Mouse (Mus musculus): Measurements from ENCODE around the gene Fads1. TPM values are rescaled to one million over a fixed set of nuclear protein-coding genes. Genes with fewer than 3 reads are reported as not detected.

The Fads1 gene
- polyA plus RNA-seq, 1 experiment from 2014 or later: 170 TPM

DNA sequence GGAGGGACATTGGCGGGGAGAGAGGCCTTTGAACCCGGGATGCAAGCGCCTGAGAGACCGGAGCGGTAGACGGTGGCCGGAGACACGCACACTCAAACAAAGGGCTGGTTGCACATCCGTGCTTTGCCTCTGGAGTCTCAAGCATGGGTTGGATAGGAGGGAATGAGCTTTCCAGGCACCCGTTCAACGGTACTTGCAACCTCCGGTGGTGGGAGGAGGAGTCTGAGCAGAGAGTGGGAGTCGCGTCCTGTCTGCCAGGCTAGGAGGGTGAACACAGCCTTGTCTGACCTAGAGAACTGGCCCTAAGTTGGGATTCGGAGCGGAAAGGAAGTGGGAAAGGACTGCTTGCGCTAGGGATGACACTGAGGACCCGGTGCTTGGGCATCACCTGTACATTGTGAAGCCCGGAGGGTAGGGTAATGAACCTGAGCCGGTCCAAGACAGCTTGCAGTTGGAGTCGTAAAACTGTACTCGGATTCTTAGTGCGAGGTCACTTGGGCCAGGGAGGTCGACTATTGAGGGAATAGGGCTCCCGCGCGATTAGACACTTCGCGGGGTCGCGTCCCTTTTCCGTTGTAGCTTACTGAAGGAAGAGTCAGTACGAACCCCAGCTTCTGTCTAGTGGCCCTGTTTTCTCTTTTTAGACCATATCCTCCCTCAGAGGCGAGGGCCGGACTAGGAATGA is 753 bp downstream of the Fads1 start:
- no peak for DNase-seq (ENCODE audit: low spot score)
- Histone ChIP-seq H3K9me3 (no peaks in the 10 kb centered on the region), H3K4me3 (peak overlapping the region; percentile 96), H3K27ac (peak overlapping the region; percentile 99), H3K36me3 (peaks cover 41% of the 10 kb centered on the region), H3K27me3 (ENCODE audit: insufficient read depth, poor library complexity, severe bottlenecking) (no peaks in the 10 kb centered on the region), H3K4me1 (replicated peaks) (peaks cover 37% of the 10 kb centered on the region)
- WGBS: 2% methylated on average over 35 of the region's 35 CpGs

DNA sequence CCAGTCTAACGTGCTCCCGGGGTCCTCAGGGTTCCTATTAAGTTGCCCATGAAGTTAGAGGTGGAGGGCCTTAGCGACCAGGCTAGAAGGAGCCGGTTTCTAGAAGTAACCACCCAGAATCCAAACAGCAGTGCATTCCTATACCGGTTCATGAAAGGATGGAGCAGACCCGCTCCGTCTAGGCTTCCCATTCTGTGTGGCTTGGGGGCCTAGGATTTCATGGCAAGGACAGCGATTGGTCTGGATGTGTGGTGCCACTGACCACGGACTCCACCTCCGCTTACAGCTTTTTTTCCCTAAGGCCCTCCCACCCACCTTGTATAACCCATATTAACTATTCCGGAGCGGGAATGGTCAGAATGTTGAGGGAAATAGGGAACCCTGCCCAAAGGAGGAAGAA is 1.4 kb downstream of the Fads1 start:
- WGBS: 19% methylated on average over 12 of the region's 12 CpGs
- Histone ChIP-seq H3K36me3 (peaks cover 47% of the 10 kb centered on the region), H3K4me1 (replicated peaks) (peaks cover 37% of the 10 kb centered on the region), H3K4me3 (peak overlapping the region; percentile 96), H3K9me3 (no peaks in the 10 kb centered on the region), H3K27me3 (ENCODE audit: insufficient read depth, poor library complexity, severe bottlenecking) (no peaks in the 10 kb centered on the region), H3K27ac (peak overlapping the region; percentile 99)
- DNase-seq (ENCODE audit: low spot score): peak; percentile 40

- Histone ChIP-seq H3K9me3 (no peaks in the 10 kb centered on the region), H3K4me3 (no peak overlapping the region), H3K4me1 (replicated peaks) (peaks cover 37% of the 10 kb centered on the region), H3K27ac (no peak overlapping the region), H3K27me3 (ENCODE audit: insufficient read depth, poor library complexity, severe bottlenecking) (no peaks in the 10 kb centered on the region), H3K36me3 (peaks cover 65% of the 10 kb centered on the region)
- WGBS: 95% methylated on average over 3 of the region's 3 CpGs
- DNase-seq (ENCODE audit: low spot score): no peak
Observed at GRCm38 (mm10) chr19:10185876-10186275, 3.2 kb downstream of the Fads1 start.

DNA sequence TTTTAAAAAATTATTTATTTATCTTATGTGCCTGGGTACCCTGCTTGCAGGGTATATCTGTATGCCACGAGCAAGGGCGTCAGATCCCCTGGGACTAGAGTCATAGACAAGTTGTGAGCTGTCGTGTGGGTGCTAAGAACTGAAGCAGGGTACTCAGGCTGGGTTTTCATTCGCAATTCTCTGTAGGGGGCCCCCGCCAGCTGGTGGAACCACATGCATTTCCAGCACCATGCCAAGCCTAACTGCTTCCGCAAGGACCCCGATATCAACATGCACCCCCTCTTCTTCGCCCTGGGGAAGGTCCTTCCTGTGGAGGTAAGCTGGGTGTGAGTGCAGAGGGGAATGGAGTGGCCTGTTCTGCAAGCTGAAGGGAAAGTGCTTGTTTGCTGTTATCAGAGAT is 3.9 kb downstream of the Fads1 start:
- H3K4me3 ChIP-seq: no peak overlapping the region
- H3K4me1 ChIP-seq (replicated peaks): peaks cover 42% of the 10 kb centered on the region
- 92% methylated on average over 8 of the region's 8 CpGs for WGBS
- H3K27ac ChIP-seq: no peak overlapping the region
- DNase-seq (ENCODE audit: low spot score): no peak
- no peaks in the 10 kb centered on the region for H3K27me3 ChIP-seq (ENCODE audit: insufficient read depth, poor library complexity, severe bottlenecking)
- H3K36me3 ChIP-seq: peaks cover 72% of the 10 kb centered on the region
- H3K9me3 ChIP-seq: no peaks in the 10 kb centered on the region

GRCm38 (mm10) chr19:10188281-10188811 is 5.7 kb downstream of the Fads1 start:
- no peaks in the 10 kb centered on the region for H3K9me3 ChIP-seq
- H3K27ac ChIP-seq: no peak overlapping the region
- peaks cover 90% of the 10 kb centered on the region for H3K36me3 ChIP-seq
- 79% methylated on average over 10 of the region's 10 CpGs for WGBS
- no peaks in the 10 kb centered on the region for H3K27me3 ChIP-seq (ENCODE audit: insufficient read depth, poor library complexity, severe bottlenecking)
- peaks cover 33% of the 10 kb centered on the region for H3K4me1 ChIP-seq (replicated peaks)
- H3K4me3 ChIP-seq: no peak overlapping the region
- DNase-seq (ENCODE audit: low spot score): no peak

- Histone ChIP-seq H3K27ac (no peak overlapping the region), H3K9me3 (no peaks in the 10 kb centered on the region), H3K27me3 (ENCODE audit: insufficient read depth, poor library complexity, severe bottlenecking) (no peaks in the 10 kb centered on the region), H3K4me1 (replicated peaks) (peaks cover 31% of the 10 kb centered on the region), H3K4me3 (no peak overlapping the region), H3K36me3 (peaks cover 97% of the 10 kb centered on the region)
- DNase-seq (ENCODE audit: low spot score): no peak
- WGBS: 93% methylated on average over 6 of the region's 6 CpGs
Observed at GRCm38 (mm10) chr19:10189022-10189421, 6.3 kb downstream of the Fads1 start.

DNA sequence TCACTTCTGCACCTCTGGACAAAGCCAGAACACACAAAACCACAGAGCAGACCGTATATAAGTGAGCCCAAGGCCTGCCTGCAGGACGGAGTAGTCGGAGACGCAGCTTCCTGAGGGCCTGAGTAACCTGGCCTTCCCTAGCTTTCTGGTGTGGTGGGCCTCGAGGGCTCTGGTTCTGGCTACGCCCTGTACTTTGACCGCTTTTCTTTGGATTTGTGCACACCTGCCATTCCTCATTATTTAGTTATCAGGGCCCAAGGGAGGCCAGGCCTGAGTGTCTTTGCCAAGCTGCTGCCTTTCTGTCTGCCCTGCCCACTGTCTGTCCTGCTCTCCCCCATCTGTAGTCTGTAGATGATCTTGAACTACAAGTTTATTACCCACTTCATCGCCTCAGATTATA is 7.3 kb downstream of the Fads1 start:
- Histone ChIP-seq H3K27ac (no peak overlapping the region), H3K36me3 (peaks cover 100% of the 10 kb centered on the region), H3K4me1 (replicated peaks) (peaks cover 22% of the 10 kb centered on the region), H3K27me3 (ENCODE audit: insufficient read depth, poor library complexity, severe bottlenecking) (no peaks in the 10 kb centered on the region), H3K9me3 (no peaks in the 10 kb centered on the region), H3K4me3 (no peak overlapping the region)
- DNase-seq (ENCODE audit: low spot score): no peak
- WGBS: 94% methylated on average over 8 of the region's 8 CpGs

DNA sequence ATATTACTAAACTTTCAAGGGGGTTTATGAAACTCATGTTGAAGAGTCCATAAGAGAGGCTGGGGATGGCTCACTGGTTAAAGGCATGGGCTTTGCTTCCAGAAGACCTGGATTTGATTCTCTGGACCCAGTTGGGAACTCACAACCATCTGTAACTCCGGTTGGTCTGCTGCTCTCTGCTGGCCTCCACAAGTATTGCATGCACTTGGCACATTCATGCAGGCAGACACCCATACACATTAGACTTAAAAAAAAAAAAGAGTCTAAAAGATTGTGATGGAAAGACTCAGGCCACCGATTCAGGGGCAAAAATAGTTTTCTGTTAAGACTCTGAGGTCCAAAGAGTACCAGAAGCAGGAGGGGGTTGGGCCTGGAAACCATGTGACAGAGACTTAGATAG is 8.1 kb downstream of the Fads1 start:
- no peak overlapping the region for H3K4me3 ChIP-seq
- peak; percentile 75 for DNase-seq (ENCODE audit: low spot score)
- H3K27me3 ChIP-seq (ENCODE audit: insufficient read depth, poor library complexity, severe bottlenecking): no peaks in the 10 kb centered on the region
- peaks cover 100% of the 10 kb centered on the region for H3K36me3 ChIP-seq
- peaks cover 16% of the 10 kb centered on the region for H3K4me1 ChIP-seq (replicated peaks)
- 49% methylated on average over 2 of the region's 2 CpGs for WGBS
- no peaks in the 10 kb centered on the region for H3K9me3 ChIP-seq
- no peak overlapping the region for H3K27ac ChIP-seq

DNA sequence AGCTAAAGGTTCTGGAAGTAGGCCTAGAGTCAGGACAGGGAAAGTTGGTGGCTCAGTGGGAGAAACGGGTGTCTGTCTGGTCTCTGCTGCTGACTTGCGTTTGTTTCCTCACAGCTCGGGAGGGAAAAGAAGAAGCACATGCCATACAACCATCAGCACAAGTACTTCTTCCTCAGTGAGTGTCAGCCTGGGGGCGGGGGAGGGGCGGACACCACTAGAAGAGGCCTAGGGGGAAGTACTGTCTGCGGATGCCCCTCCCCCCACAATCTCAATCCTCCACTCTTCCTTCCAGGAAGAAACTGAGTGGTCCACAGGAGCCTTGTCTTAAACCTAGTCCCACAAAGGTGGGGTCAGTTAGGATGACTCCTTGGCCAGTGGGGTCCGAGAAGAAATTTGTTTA is 8.6 kb downstream of the Fads1 start:
- Histone ChIP-seq H3K4me1 (replicated peaks) (peaks cover 11% of the 10 kb centered on the region), H3K27me3 (ENCODE audit: insufficient read depth, poor library complexity, severe bottlenecking) (no peaks in the 10 kb centered on the region), H3K9me3 (no peaks in the 10 kb centered on the region), H3K27ac (no peak overlapping the region), H3K4me3 (0 out of 2 replicates have a peak overlapping the region, but pooled peaks have one; percentile 9), H3K36me3 (peaks cover 100% of the 10 kb centered on the region)
- WGBS: 83% methylated on average over 7 of the region's 7 CpGs
- no peak for DNase-seq (ENCODE audit: low spot score)

- no peak for DNase-seq (ENCODE audit: low spot score)
- H3K36me3 ChIP-seq: peaks cover 95% of the 10 kb centered on the region
- H3K4me3 ChIP-seq: no peak overlapping the region
- H3K9me3 ChIP-seq: no peaks in the 10 kb centered on the region
- H3K4me1 ChIP-seq (replicated peaks): peaks cover 5% of the 10 kb centered on the region; the same call in 1 of the 2 replicates
- no peak overlapping the region for H3K27ac ChIP-seq
- no peaks in the 10 kb centered on the region for H3K27me3 ChIP-seq (ENCODE audit: insufficient read depth, poor library complexity, severe bottlenecking)
- WGBS: 89% methylated on average over 11 of the region's 11 CpGs
Observed at GRCm38 (mm10) chr19:10194337-10194736, 11.6 kb downstream of the Fads1 start.

- no peak for DNase-seq (ENCODE audit: low spot score)
- 81% methylated on average over 5 of the region's 5 CpGs for WGBS
Observed at GRCm38 (mm10) chr19:10195252-10195651, 12.6 kb downstream of the Fads1 start.

DNA sequence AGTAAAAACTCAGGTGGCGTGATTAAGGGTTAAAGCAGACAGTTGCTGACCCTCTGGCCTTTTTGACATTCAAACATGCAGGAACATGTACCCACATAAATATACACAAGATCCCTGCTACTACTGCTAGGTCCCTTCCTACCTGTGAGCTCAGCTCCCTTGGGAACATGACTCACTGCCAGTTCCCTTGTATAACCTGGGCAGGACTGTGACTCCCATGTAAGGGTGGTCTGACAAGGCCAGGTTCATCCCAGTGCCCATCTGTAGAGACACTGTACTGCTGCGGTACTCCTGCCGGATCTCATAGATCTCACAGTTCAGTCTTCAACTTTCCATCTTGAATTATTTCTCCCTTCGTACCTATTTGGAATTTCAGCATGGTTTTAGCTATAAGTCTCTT is 14.4 kb downstream of the Fads1 start:
- Histone ChIP-seq H3K4me3 (no peak overlapping the region), H3K4me1 (replicated peaks) (no peaks in the 10 kb centered on the region), H3K36me3 (peaks cover 95% of the 10 kb centered on the region), H3K27ac (no peak overlapping the region), H3K27me3 (ENCODE audit: insufficient read depth, poor library complexity, severe bottlenecking) (no peaks in the 10 kb centered on the region), H3K9me3 (no peaks in the 10 kb centered on the region)
- 93% methylated on average over 4 of the region's 4 CpGs for WGBS
- no peak for DNase-seq (ENCODE audit: low spot score)

More at GRCm38 (mm10) chr19:10195252-10195651, 12.6 kb downstream of the Fads1 start:
- Histone ChIP-seq H3K36me3 (peaks cover 95% of the 10 kb centered on the region), H3K4me3 (no peak overlapping the region), H3K27ac (no peak overlapping the region), H3K9me3 (no peaks in the 10 kb centered on the region), H3K4me1 (replicated peaks) (peaks cover 5% of the 10 kb centered on the region; the same call in 1 of the 2 replicates), H3K27me3 (ENCODE audit: insufficient read depth, poor library complexity, severe bottlenecking) (no peaks in the 10 kb centered on the region)

DNA sequence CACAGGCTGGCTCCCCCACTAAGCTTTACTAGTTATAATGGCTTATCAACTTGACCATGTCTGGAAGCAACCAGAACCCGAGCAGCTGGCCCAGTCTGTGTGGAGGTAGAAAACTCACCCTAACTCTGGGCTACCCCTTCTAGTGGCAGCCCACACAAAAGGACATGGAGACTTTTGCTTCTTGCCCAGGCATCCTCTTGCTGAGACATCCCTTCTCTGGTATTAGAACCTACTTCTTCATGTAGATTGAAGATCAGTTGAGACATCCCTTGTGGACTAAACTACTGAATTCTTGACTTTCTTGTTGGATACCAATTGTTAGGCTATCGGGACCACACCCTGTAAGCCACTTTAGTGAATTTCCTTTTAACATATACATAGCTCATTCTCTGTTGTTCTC is 15.6 kb downstream of the Fads1 start:
- Histone ChIP-seq H3K4me1 (replicated peaks) (peaks cover 8% of the 10 kb centered on the region), H3K36me3 (peaks cover 83% of the 10 kb centered on the region), H3K4me3 (no peak overlapping the region), H3K9me3 (no peaks in the 10 kb centered on the region), H3K27me3 (ENCODE audit: insufficient read depth, poor library complexity, severe bottlenecking) (no peaks in the 10 kb centered on the region), H3K27ac (no peak overlapping the region)
- WGBS: 98% methylated on average over 2 of the region's 2 CpGs
- DNase-seq (ENCODE audit: low spot score): no peak

All from hindbrain, embryonic 10.5 days (tissue).